Mouse (Mus musculus) skeletal muscle tissue, adult 2 months (tissue): ENCODE data around the gene D430041D05Rik.
A peak's percentile ranks its signal among the peaks of the same experiment; 100 is the strongest.

Source experiments
- DNase-seq: peaks from one replicate; pipeline ENCODE4 v3.0.0-alpha.2; 2012; ENCODE audit warnings: low read depth, low spot score

The D430041D05Rik gene

DNA sequence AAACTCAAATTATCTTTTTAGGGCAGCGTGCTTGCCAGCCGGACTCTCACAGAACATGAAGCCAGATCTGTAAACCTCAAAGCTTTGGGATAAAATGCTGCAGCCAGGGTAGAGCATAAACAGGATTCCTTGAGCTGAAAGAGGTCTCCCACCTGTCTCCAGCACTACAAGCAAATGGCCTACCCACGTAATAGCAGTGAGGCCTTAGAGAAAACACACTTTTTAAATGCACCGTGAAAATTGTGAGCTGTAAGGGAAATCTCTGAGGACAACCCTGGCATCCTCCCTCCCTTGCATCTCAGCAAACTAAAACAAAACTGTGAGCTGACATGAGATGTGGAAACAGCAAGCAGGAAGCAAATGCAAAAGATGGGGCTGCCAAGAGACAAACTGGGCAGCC is 253.0 kb downstream of the D430041D05Rik start:
- no peak for DNase-seq

DNA sequence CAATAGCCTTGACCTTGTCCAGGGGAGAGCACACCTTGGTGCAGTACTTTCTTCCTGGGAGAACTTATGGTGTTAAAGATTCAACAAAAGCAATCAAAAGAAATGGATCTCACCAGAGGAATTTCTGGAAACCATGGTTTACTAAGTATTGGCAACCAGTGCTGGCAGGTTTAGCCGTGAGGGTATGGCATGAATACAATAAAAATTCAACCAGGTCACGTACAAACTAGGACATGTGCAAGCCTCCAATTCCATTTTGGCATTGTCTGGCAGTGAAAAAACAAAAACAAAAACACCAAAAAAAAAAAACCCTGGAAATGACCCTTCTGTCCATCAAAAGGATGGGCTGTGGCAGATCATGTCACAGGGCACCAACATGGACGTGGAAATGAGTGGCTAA is 256.9 kb downstream of the D430041D05Rik start:
- DNase-seq, result no peak

DNA sequence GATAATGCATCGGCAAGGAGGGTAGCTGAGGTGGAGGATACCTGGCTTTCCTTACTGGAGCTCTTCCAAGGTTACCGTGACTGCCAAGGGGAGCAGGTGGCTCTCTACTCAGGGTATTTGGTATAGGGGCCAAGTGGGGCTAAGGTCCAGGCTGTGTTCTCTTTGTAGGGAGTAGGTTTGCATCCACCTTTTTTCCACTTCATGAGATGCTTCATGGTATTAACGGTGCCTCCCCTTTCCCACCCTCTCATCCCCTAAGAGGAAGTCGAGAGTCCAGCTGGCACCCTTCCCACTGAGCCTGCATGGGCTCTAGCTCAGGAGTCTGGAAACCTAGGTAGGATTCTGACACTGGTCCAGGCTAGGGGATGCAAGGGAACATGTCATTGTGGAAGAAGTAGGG is 257.5 kb downstream of the D430041D05Rik start:
- no peak for DNase-seq

DNA sequence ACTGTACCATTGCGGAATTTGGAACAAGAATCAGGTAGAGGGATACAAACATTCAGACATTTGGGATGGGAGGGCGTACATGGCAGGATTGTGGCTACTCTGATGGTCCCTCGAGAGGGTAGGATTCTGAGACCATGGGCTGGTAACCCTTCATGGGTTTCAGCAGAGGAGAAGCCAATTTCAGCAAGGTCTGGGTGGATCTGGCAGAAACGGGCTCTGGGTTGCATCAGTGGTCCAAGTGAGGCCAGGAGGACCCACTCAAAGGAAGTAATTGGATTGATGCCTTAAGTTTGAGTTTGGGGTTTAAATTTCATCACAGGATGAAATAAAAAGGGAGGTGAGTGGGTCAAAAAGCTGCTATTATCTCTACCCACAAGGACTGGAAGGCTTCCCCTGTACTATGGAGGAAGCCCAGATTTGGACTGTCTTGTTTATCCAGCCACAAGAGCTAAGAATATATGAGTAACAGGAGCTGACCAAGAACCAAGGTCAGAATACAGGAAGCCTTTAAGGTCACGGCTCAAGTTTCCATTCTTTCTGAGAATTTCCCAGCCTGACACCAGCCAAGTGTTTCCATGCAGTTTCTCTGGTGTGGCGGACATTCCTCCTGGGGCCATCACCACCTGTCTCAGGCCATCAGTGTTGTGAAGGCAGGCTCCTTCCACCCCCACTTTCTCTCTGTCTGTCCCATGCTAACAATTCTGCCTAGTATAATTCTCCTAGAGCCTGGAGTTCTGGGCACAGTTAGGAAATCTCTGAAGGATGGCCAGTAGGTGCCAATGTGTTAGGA is 260.0 kb downstream of the D430041D05Rik start:
- peak; percentile 88 for DNase-seq

DNA sequence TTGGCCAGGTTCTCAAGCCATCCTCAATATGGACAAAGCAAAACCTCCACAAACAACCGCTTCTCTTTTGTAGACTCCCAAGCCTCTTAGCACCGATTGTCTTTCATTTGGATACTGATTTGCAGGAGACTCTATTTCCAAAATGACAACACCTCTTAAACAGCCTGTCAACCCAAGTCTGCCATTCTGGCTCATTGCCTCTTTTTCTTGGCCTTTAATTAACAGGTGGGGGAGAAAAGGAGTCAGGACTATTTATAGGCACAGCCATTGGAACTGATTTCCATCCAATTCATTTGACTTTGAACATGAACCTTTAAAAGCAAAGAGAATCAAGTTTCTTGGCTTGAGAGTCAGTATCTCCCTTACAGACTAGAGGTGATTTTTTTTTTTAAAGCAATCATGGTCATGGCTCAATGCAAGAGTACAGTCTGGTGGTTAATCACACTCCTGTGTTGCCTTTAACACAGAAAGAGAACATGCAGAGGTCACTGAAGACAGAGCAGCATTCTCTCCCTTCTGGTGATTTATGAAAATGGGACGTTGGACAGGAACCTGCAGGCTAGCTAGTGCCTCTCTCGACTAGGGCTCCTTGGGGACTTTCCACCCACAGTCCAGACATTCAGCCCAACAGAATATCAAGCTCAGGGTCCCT is 262.8 kb downstream of the D430041D05Rik start:
- peak; percentile 75 for DNase-seq

DNA sequence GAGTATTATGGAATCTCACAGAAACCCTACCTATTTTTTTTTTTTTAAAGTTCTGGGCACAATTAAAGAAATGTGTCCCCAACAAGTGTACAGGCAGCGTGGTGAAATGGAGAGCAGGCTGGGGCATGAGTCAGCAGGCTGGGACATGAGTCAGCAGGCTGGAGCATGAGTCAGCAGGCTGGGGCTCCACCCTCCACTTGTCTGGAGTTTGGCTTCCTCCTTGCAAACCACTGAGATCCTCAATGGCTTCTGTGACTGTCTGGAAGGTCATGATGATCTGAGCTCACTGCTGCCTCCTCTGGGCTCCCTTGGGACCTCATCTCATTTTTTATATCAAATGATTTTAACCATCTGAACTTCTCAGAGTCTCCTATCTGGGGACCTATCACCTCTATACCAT is 264.8 kb downstream of the D430041D05Rik start:
- DNase-seq, result no peak

DNA sequence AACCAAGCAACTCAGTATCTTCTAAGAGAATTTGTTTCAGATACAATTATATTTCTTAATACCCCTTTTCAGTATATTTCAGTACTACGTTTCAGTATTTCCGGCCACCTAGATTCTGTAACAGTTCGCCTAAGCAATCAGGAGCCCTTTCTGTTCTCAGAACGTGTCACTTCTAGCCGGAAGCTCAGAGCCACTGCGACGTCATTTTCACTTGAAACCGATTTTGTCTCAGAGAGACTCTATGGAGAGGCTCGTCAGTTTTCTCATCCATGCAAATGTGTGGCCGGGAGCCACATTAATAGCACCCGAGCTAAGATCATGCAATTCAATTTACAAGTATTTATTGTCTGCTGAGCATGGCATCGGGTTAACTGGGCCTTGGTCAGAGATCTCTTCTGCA is 266.8 kb downstream of the D430041D05Rik start:
- DNase-seq, result no peak

DNA sequence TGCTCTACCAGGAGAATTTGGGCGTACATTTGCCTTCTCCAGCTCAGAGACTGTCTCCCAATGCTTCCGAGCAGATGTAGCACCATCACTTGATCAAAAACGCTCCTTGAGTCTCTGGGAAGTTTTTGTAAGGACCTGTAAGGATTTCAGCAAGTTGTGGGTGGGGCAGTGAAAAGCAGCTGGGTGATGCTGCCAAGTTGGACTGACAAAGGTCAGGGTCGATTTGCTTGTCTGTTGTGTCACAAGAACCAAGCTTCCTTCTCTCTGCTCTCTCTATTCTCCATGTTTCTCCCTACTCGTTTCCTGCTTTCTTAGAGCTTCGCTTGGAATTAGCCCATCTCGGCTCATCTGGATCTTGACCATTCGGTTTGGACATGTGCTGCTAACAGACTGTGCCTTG is 268.7 kb downstream of the D430041D05Rik start:
- DNase-seq, result no peak

DNA sequence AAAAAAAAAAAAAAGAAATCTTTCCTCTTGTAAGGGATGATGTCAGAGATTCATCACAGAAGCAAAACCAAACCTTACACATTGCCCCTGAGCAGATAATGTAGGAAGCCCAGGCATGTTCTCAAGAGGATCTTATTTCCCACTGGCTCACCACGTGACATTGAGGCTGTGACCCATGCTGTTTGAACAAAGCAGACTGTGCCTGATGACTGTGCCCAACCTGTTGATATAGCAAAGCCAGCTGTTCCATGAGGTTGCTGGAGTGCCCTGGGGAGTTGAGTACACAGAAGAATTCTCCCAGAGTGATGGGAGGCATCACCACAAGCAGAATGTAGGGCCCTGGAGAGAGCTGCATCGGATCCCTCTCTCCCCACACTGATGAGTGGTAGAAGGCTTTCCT is 274.9 kb downstream of the D430041D05Rik start:
- DNase-seq, result no peak

DNA sequence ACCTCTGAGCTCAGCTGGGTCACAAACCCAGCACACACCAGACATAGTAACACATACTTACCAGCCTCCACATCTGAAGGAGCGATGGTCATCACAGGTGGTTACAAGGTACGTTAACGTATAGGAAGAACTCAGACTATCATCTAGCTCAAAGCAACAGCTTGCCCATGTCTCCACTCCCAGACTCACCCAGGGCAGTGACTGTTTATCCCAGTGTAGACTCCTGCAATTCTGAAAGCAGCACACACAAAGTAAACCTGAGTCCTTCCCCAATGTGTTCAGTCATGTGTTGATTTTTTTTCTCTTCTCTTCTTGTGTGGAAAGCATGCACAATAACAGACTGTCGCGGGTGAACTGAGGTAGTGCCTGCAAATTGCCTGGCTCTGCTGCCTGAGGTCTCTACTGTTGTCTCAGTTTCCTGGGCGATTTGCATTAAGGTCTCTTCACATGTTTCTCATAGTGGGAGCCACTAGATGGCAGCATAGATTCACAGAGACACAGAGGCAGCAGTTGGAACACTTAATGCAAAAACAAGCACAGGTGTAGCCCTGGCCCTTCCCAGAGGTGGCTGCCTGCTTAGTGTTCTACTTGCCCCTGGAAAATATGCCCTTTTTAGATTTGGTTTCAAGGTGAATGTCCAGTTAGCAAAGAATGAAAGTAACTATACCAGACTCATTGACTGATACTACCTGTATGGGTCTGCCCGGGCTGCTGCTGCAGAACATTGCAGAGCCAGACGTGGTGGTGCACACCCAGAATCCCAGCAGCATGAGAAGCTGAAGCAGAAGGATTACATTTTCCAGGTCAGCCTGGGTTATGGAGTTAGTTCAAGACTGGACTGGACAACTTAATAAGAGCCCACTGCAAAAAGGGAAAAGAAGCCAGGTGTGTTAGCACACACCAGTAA is 276.4 kb downstream of the D430041D05Rik start:
- peak; percentile 76 for DNase-seq

DNA sequence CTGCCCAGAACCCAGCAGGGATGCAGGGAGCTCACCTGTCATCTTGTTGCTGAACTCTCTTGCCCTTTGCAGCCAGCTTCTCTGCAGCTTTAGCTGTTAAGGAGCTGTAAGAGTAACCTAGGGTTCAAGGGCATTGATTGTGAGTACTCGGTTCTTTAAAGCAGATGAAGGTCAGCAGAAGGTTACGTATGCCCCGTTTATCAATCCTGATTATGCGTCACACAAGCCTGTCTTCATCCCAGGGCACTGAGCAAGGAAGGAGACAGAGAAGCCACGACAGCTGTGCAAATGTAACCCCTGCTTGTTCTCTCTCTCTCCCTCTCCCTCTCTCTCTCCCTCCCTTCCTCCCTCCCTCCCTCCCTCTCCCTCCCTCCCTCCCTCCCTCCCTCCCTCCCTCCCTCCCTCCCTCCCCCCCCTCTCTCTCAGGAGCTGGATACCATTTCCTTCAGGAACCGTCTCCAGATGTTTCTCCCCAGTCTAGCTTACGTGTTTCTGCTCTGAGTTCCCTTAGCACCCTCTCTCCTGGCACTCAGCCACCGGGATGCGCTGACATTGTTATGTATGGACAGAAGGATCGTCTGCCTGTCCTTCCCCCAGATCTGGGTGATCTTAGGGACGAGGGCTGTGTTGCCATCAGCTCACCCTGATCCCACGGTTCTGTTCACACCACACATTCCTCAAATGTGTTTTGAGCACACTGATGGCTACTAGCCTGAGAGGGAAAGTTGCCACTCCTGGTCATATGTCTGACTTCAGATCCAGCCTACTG is 277.6 kb downstream of the D430041D05Rik start:
- DNase-seq, result no peak

DNA sequence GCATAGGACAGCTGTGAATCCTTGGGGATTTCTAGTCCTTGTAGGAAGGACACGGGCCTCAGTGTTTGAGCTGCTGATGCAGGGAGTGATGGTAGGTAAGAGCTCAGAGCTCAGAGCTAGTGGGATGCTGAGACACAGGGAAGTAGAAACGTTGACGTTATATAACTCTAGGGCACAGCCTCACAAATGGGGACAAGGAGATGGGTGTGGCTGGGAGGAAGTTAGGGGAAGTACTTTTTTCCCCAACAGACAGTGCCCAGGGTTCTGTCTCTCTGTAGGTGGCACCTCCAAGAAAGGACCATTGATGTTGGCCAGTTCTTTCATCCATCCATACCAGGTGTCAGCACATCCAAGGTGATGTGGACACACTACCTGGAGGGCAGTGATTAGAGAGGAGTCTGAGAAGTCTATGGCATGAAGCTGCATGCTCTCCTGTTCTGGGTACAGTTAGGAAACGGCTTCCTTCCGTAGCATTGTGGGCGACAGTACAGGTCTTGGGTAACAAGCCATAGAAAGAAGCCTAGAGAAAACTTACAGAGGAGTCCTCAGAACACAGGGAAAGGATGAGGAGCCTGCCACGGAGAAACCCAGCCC is 278.4 kb downstream of the D430041D05Rik start:
- DNase-seq, result no peak

DNA sequence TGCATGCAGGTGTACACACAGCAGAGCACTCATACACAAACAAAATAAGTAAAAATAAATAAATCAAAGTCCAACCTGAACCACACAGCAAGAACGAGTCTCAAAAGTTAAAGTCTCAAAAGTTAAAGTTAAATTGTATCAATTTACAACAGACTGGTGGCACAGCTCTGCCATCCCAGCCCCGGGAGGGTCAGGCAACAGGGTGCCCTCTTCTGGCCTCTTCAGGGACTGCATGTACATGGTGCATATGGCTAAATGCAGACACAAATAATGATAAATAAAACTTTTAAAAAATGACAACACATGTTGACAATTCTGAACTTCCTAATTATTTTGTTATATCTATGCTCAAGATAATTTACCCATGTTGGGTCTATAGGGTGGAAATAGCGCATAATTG is 279.8 kb downstream of the D430041D05Rik start:
- DNase-seq, result no peak

DNA sequence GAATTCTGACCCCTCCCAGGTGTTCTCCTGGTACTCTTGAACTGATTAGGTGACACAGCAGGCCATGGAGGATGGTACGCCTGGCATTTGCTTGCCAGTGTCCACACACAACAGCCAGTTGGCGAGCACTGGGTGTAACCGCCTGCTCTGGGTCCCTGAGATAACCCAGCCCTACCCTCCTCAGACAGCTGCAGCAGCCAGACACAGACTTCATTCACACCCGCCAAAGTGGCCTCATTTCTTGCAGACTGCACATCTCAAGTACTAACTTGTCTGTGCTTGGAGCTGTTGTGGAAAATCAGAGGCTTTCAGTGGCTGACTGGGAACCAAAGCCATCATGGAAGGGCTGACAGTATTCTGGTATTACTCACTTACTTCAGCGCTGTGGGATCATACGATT is 280.6 kb downstream of the D430041D05Rik start:
- DNase-seq, result no peak

DNA sequence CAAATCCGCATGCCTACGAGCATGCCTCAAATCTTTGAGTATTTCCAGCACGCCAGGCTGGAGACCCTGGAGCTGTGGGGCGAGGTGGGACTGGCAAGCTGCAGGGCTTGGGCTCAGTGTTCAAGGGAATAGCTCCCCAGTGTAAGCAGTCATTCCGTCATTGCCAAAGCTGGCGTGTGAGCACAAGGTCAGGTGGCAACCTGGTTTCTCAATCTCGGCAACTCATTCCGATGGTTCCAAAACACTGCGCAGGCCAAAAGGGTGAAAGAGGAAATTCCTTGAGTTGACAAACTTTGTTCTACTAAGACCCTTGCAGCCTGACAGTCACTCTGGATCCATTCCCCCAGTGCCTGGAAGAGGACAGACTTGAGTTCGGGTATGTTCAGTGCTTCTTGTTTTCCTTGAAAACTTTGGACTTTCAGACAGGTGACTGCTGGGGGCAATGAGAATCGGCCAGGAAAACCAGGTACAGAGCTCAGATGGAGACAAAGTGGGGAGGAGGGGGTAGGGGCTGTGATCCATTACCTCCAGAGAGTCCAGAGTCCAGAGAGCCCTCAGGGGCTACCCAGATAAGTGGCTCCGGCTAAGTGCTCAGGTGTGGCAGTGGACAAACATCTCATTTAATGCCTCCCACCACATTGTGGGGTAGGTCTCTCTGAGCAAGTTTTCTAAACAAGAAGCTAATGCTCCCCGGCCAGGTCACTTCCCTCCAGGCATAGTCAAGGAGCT is 281.8 kb downstream of the D430041D05Rik start:
- DNase-seq, result no peak

DNA sequence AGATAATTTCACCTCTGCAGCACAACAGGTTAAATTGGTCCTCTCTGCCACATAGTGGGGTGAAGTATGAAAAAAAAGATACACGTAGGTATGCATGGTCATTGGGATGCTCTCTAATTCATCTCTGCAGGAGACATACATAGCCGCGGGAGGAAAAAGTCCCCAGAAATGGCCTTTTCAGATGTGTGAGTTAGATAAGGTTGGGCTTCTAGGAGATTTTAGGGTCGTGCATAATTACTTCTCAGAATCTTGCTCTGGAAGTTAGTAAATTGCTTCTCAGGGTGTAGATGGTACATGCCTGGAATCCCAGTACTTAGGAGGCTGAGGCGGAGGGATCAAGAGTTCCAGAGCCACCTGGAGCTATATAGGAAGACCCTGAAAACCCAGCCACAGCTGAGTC is 286.7 kb downstream of the D430041D05Rik start:
- DNase-seq, result no peak

DNA sequence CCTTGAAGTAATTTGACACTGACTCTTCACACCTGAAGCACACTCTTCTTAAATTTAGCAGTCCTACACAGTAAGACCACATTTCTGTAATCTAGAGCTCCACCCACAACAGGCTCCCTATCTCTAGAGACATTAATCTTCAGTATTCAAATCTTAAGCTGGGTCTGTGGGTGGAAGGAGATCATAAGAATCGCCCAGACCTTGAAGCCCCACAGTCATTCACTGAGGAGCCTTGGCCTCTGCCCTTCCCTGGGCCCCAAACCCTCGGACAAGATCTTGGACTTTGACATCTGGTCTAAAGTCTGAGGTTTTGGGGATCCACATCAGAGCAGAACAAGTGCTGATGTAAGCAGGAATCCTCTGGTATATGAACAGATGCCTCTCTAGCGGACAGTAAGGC is 287.3 kb downstream of the D430041D05Rik start:
- no peak for DNase-seq

DNA sequence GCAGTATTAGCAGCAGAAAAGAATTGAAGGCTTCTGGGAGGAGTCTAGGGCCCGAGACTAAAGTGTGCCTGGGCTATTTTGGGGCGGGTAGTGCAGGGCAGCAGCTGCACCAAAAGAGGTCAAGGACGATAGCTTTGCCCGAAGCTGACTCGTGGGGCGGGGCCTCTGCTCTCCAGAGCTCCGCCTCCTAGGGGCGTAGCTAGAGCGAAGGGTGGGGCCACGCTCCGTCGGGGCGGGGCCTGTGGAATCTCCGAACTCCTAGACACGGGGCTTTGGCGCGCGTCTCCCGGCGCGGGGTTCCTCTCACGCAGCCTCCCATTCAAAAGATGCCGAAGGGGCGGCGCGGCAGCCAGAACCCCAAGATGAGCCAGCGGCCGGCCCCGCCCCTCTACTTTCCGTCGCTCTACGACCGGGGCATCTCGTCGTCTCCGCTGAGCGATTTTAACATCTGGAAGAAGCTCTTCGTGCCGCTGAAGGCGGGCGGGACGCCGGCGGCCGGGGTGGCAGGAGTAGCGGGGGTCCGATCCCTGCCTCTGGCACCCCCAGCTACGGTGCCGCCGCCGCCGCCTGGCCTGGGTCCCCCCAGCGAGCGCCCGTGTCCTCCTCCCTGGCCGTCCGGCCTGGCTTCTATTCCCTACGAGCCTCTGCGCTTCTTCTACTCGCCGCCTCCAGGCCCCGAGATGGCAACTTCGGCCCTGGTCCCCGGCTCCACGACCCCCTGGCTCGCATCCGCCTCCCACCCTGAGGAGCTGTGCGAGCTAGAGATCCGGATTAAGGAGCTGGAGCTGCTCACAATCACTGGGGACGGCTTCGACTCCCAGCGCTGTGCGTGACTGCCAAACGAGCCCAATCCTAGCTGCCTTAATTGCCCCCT is 288.1 kb downstream of the D430041D05Rik start, which contains the start of gene A930018P22Rik:
TSS of gene A930018P22Rik (plus strand) at position 265 of the 874 bp plus-strand sequence.
- peak; percentile 93 for DNase-seq
